Mouse (Mus musculus): Measurements from ENCODE around the gene Tomm34. TPM values are rescaled to one million over a fixed set of nuclear protein-coding genes. Genes with fewer than 3 reads are reported as not detected.

Tomm34 gene
- polyA plus RNA-seq, 1 experiment: 71.5 TPM

DNA sequence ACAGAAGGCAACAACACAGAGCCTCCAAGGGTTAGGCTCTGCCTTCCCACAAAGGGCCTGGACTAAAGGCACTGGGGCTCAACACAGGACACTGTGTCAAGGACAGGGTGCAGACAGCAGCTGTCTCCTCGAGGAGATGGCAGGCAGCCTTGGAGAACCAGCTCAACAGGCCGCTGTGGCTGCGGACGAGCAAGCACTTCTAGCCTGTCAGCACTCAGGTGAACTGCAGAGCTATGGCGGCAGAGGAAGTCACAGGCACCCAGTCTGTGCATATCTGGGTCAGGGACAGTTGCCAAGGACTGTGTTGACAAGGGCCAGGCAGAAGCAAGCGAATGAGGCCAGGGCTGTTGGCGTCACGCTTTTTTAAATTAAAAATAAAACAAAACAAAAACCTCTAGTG, 17.2 kb downstream of the Tomm34 start:
- 4% methylated on average over 8 of the region's 8 CpGs for WGBS
- peak; percentile 82 to 92 for DNase-seq

DNA sequence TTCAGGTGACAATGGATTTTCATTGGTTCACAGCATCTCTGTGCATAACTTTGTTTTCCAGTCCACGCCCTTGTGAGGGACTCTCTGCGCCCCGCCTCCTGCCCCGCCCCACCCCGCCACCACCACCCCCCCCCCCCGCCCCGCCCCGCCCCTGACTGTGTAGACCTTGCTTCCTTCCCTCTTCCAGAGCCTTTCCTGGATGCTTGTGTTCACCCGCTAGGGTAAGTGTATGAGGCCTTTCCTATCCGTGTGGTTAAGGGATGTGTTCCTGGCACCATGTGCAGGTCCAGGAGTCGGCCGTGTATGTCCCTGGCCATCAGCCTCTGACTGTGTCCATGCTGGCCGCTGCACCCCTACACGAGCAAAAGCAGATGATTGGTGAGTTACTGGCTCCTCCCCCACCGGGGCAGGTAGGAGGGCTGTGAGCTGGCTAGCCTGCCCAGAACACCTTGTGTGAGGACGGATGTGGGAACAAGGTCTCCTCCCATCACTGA, 23.7 kb downstream of the Tomm34 start:
- TF ChIP-seq CTCF (IDR thresholded peaks at IDR 0.05; ENCODE audit: borderline replicate concordance, insufficient read depth, low read depth, low read length) (no peak), POLR2A (IDR thresholded peaks at IDR 0.05; ENCODE audit: borderline replicate concordance, insufficient read depth, low read length) (peak; percentile 41; the same call in 1 of the 2 replicates)
- peak overlapping the region; percentile 67 for H3K4me3 ChIP-seq (replicated peaks; ENCODE audit: insufficient read depth, low read depth, low read length)
- 2% methylated on average over 13 of the region's 16 CpGs for WGBS

More for the DNA sequence above, 17.2 kb downstream of the Tomm34 start:
- H3K27me3 ChIP-seq (ENCODE audit: control insufficient read depth, insufficient read depth, low read length): no peaks in the 10 kb centered on the region
- peaks cover 14% of the 10 kb centered on the region; the same call in 1 of the 2 replicates for H3K4me1 ChIP-seq (ENCODE audit: control insufficient read depth, insufficient read depth, low read length)
- TF ChIP-seq CTCF (IDR thresholded peaks at IDR 0.05; ENCODE audit: borderline replicate concordance, insufficient read depth, low read depth, low read length) (no peak), POLR2A (IDR thresholded peaks at IDR 0.05; ENCODE audit: borderline replicate concordance, insufficient read depth, low read length) (peak; percentile 56; the same call in 1 of the 2 replicates)
- H3K27ac ChIP-seq (ENCODE audit: insufficient read depth, low read length): peak overlapping the region; percentile 73
- H3K4me3 ChIP-seq (replicated peaks; ENCODE audit: insufficient read depth, low read depth, low read length): no peak overlapping the region

DNA sequence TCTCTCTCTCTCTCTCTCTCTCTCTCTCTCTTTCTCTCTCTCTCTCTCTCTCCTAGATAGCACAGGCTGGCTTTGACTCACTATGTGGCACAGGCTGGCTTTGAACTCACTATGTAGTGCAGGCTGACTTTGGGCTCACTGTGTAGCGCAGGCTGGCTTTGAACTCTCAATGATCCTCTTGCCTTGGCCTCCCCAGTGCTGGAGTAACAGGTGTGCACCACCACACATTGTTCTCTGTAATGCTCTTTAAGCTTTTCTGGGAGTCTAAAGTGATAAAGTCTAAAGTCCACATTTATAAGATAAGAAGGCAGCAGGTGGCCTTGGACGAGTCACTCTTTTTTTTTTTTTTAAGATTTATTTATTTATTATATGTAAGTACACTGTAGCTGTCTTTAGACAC, 29.4 kb downstream of the Tomm34 start:
- TF ChIP-seq POLR2A (IDR thresholded peaks at IDR 0.05; ENCODE audit: borderline replicate concordance, insufficient read depth, low read length) (no peak), CTCF (IDR thresholded peaks at IDR 0.05; ENCODE audit: borderline replicate concordance, insufficient read depth, low read depth, low read length) (no peak)
- WGBS: 85% methylated on average over 2 of the region's 2 CpGs
- no peak for DNase-seq
- Histone ChIP-seq H3K4me1 (ENCODE audit: control insufficient read depth, insufficient read depth, low read length) (no peaks in the 10 kb centered on the region), H3K4me3 (replicated peaks; ENCODE audit: insufficient read depth, low read depth, low read length) (no peak overlapping the region), H3K27ac (ENCODE audit: insufficient read depth, low read length) (no peak overlapping the region), H3K27me3 (ENCODE audit: control insufficient read depth, insufficient read depth, low read length) (no peaks in the 10 kb centered on the region)

More for the DNA sequence above, 23.7 kb downstream of the Tomm34 start:
- H3K27ac ChIP-seq (ENCODE audit: insufficient read depth, low read length): no peak overlapping the region
- peak; percentile 78 to 84 for DNase-seq
- no peaks in the 10 kb centered on the region for H3K27me3 ChIP-seq (ENCODE audit: control insufficient read depth, insufficient read depth, low read length)
- H3K4me1 ChIP-seq (ENCODE audit: control insufficient read depth, insufficient read depth, low read length): no peaks in the 10 kb centered on the region

DNA sequence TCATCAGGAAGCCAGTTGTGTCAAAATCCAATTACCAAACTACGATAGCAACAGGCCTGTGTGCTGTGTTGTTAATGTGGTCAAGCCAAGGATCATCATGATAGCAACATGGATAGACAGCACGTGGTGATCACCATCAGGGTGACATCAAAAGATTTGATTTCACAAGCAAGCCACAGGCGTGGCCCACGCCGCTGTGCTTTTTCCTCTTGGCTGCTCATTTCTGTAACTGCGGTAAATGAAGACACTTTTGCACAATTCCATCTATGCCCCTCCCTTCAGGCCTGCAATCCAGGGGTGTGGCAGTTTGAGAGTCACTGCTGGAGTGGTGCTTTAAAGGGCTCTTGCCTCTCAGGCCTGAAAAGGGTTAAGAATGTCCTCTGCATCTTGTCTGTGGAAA, 30.0 kb downstream of the Tomm34 start:
- no peak for TF ChIP-seq POLR2A (IDR thresholded peaks at IDR 0.05; ENCODE audit: borderline replicate concordance, insufficient read depth, low read length)
- no peak for TF ChIP-seq CTCF (IDR thresholded peaks at IDR 0.05; ENCODE audit: borderline replicate concordance, insufficient read depth, low read depth, low read length)
- H3K27me3 ChIP-seq (ENCODE audit: control insufficient read depth, insufficient read depth, low read length): no peaks in the 10 kb centered on the region
- no peak for DNase-seq
- WGBS: 85% methylated on average over 6 of the region's 6 CpGs
- no peak overlapping the region for H3K4me3 ChIP-seq (replicated peaks; ENCODE audit: insufficient read depth, low read depth, low read length)
- H3K27ac ChIP-seq (ENCODE audit: insufficient read depth, low read length): no peak overlapping the region
- H3K4me1 ChIP-seq (ENCODE audit: control insufficient read depth, insufficient read depth, low read length): no peaks in the 10 kb centered on the region

DNA sequence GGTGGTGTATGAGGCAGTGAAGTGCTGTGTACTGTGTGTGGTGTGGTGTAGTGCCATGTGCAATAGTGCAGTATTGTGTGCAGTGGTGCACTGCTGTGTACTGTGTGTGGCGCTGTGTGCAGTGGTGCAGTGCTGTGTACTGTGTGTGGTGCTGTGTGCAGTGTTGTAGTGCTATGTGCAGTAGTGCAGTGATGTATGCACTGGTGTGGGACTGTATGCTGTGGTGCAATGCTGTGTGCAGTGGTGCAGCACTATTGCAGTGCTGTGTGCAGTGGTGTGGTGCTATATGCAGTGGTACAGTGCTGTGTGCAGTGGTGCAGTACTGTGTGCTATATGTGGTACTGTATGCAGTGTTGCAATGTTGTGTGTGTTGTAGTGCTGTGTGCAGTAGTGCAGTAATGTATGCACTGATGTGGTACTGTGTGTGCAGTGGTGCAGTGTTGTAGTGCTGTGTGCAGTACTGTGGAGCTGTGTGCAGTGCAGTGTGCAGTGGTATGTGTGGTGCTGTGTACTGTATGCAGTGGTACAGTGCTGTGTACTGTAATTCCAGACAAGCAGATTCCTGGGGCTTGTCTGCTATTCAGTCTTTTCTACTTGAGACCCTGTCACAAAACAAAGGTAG, 32.5 kb downstream of the Tomm34 start:
- 94% methylated on average over 1 of the region's 1 CpGs for whole genome bisulfite sequencing
- no peaks in the 10 kb centered on the region for H3K4me1 ChIP-seq (ENCODE audit: control insufficient read depth, insufficient read depth, low read length)
- H3K27me3 ChIP-seq (ENCODE audit: control insufficient read depth, insufficient read depth, low read length): no peaks in the 10 kb centered on the region
- H3K27ac ChIP-seq (ENCODE audit: insufficient read depth, low read length): no peak overlapping the region
- no peak for DNase-seq
- no peak overlapping the region for H3K4me3 ChIP-seq (replicated peaks; ENCODE audit: insufficient read depth, low read depth, low read length)
- TF ChIP-seq CTCF (IDR thresholded peaks at IDR 0.05; ENCODE audit: borderline replicate concordance, insufficient read depth, low read depth, low read length) (no peak), POLR2A (IDR thresholded peaks at IDR 0.05; ENCODE audit: borderline replicate concordance, insufficient read depth, low read length) (no peak)

DNA sequence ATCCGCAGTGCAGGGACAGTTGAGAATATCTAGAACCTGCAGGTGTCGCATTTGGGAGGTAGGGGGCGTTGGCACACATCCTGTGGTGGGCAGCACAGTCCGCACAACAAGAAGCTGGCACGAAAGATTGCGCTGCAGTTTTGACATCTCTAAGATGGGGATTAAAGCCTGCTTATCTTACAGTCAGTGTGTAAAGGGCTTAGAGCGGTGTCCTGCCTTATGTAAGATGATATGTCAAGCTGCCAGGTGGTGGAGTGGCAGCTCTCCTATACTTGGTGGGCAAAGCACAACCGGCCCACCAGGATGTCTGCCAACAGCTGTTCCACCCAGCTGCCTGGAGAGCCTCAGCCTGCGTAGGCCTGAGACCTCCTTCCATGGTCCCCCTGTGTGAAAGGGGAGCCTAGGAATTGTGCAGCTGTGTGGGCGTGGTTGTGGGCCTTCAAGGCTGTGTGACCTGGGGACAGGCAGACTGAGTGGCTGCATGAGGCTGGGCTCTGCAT, 34.4 kb downstream of the Tomm34 start:
- Histone ChIP-seq H3K27me3 (ENCODE audit: control insufficient read depth, insufficient read depth, low read length) (no peaks in the 10 kb centered on the region), H3K4me1 (ENCODE audit: control insufficient read depth, insufficient read depth, low read length) (no peaks in the 10 kb centered on the region), H3K27ac (ENCODE audit: insufficient read depth, low read length) (no peak overlapping the region), H3K4me3 (replicated peaks; ENCODE audit: insufficient read depth, low read depth, low read length) (no peak overlapping the region)
- 31% methylated on average over 10 of the region's 10 CpGs for WGBS
- no peak for TF ChIP-seq CTCF (IDR thresholded peaks at IDR 0.05; ENCODE audit: borderline replicate concordance, insufficient read depth, low read depth, low read length)
- TF ChIP-seq POLR2A (IDR thresholded peaks at IDR 0.05; ENCODE audit: borderline replicate concordance, insufficient read depth, low read length): no peak
- DNase-seq: no peak

DNA sequence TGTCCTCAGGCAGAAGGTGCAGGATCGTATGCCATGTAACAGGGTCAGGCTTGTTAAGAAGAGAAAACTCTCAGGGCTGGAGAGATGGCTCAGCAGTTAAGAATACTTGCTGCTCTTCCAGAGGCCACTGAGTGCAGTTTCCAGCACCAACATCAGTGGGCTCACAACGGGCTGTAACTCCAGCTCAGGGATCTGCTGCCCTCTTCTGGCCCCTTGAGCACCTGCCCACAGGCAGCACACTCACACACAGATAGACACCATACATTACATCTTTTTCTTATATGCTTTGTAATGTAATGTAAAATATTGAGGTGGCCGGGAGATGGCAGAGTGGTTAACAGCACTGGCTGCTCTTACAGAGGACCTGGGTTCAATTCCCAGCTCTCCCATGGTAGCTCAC, 38.0 kb downstream of the Tomm34 start:
- no peak overlapping the region for H3K4me3 ChIP-seq (replicated peaks; ENCODE audit: insufficient read depth, low read depth, low read length)
- no peaks in the 10 kb centered on the region for H3K27me3 ChIP-seq (ENCODE audit: control insufficient read depth, insufficient read depth, low read length)
- 96% methylated on average over 3 of the region's 3 CpGs for WGBS
- no peak for DNase-seq
- no peaks in the 10 kb centered on the region for H3K4me1 ChIP-seq (ENCODE audit: control insufficient read depth, insufficient read depth, low read length)
- TF ChIP-seq CTCF (IDR thresholded peaks at IDR 0.05; ENCODE audit: borderline replicate concordance, insufficient read depth, low read depth, low read length): no peak
- no peak for TF ChIP-seq POLR2A (IDR thresholded peaks at IDR 0.05; ENCODE audit: borderline replicate concordance, insufficient read depth, low read length)
- H3K27ac ChIP-seq (ENCODE audit: insufficient read depth, low read length): no peak overlapping the region

DNA sequence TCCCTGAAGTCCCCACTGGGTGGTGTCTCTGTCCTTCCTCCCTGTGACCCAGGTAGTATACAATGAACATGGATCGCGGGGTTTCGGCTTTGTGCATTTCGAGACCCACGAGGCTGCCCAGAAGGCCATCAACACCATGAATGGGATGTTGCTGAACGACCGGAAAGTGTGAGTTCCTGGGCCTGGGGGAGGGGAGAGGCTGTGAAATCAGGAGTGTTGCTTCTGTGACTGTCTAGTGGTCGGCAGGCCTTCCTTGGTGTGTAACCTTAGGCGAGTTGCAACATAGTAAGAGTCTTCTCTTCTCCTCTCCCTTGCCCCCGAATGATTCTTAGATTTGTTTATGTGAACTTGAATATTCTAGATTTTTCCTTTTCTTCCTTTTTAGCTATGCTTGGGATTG, 39.8 kb downstream of the Tomm34 start:
- TF ChIP-seq POLR2A (IDR thresholded peaks at IDR 0.05; ENCODE audit: borderline replicate concordance, insufficient read depth, low read length): no peak
- TF ChIP-seq CTCF (IDR thresholded peaks at IDR 0.05; ENCODE audit: borderline replicate concordance, insufficient read depth, low read depth, low read length): no peak
- WGBS: 80% methylated on average over 10 of the region's 10 CpGs
- H3K4me1 ChIP-seq (ENCODE audit: control insufficient read depth, insufficient read depth, low read length): no peaks in the 10 kb centered on the region
- H3K4me3 ChIP-seq (replicated peaks; ENCODE audit: insufficient read depth, low read depth, low read length): no peak overlapping the region
- DNase-seq: no peak
- no peaks in the 10 kb centered on the region for H3K27me3 ChIP-seq (ENCODE audit: control insufficient read depth, insufficient read depth, low read length)
- no peak overlapping the region for H3K27ac ChIP-seq (ENCODE audit: insufficient read depth, low read length)

Data from cerebellum, adult 2 months (tissue).